Mouse (Mus musculus) ZHBTc4 (cell line): ENCODE measurements around the gene Tph1.

Source experiments
- DNase-seq: peaks from one replicate; pipeline ENCODE4 v3.0.0-alpha.2; 2011; ENCODE audit warnings: low read depth, low spot score

Gene Tph1

GRCm38 (mm10) chr7:46601097-46601496 lies 71.2 kb downstream of the Tph1 start:
- peak; percentile 35 for DNase-seq

DNA sequence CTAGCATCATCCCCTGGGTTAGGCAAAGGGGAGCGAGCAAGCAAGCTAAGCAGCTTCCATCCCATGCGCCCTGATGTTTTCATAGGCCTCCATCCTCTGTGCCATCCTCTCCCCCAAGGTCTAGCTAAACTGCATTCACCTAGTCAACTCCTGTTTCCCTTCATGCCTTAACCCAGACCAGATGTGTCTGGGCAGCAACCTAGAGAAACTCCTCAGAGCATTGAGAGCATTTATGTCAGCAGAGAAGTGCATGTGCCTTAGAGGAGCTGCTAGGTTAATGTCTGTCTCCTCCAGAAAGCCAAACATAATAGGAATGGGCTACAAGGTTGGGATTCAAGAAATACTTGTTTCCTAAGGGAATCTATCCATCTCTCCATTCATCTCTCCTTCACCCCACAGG lies 75.3 kb downstream of the Tph1 start:
- DNase-seq: no peak
